Mouse (Mus musculus): Measurements from ENCODE around the gene Cdkl4.

DNA sequence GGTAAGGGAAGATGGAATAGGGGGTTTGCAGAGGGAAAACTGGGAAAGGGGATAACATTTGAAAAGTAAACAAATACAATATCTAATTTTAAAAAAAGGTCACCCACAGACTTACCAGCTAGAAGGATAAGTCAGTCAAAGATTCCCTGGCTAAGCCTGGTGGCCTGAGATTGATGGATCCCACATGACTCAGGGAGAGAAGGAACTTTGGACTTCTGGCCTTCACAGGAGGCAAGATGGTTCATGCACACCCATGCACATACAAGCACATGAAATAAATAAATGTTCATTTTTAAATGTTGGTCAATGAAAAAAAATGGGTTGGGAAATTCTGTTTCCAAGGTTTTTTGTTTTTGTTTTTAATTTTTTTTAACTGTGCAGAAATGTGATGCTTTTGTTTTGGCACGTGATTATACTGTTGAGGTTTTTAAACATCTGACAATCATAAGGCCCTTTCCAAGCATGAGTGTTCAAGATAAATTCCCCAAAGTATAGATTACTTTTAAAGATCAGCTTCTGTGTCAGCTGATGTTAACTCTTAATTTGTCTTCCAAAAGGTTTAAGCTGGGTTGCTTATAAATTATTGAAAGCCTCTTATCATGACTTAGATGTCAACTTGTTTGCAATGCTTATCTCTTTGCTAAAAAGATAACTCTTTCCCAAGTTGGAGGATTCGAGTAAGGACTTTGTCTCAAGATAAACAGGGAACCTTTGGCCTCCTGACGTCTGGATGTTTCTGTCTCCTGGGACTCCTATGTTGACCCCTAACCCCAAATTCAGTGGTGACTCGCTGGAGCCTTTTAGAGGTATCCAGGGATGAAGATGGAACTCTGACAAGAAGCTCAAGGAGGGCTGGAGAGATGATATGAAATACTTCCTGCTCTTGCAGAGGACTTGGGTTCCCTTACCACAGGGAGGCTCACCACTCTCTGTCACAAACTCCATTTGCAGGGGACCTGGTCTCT is 67.8 kb downstream of the Cdkl4 start:
- no peak for TF ChIP-seq CTCF (IDR thresholded peaks at IDR 0.05; ENCODE audit: control insufficient read depth, insufficient read depth, insufficient replicate concordance, low read depth, low read length)
- no peak for TF ChIP-seq POLR2A (IDR thresholded peaks at IDR 0.05; ENCODE audit: control insufficient read depth, low read depth, low read length)

All from testis, adult 2 months (tissue).